Mouse (Mus musculus) adrenal gland, postnatal 25 days (tissue): ENCODE results near the gene Rbm26. TPM values are rescaled to one million over a fixed set of nuclear protein-coding genes. Genes with fewer than 3 reads are reported as not detected.

ENCODE experiments used
- DNase-seq: peaks from one replicate; pipeline ENCODE4 v3.0.0; 2021; ENCODE audit warnings: mixed read lengths
- total RNA-seq: library from RNA; stranded (reverse); gene quantifications from 2 replicates; pipeline ENCODE4 v1.2.3, GENCODE M21; 2021

Gene Rbm26
- total RNA-seq, 1 experiment from 2014 or later, result 49.8 TPM

DNA sequence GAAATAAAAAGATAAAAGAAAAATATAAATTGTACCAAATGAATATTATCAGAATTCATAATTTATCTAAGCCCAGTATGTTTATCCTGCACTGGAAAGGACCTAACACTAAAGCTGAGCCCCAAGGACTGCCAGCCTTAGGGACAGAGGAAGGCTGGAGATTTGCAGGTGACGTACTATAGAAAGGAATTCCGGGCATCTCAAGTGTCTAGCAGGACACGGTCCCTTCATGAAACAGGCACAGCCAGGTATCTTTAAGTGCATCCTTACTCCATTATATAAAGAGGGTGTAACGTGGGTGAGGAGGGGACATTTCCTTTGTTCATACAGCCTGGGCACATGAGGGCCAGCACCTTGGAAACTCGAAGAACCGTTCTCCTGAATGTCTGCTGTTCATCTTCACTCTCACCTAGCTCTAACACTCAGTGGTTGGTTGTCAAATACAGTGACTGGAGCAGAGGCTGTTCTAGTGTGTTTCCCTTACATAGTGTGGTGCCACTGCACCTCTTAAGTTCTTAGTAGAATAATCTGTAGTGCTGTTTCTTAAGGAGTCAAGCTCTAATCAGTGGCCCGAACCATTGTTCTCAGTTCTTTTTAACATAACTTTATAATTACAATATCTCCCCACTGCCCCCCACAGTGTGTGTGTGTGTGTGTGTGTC, 91.7 kb downstream of the Rbm26 start:
- no peak for DNase-seq

GRCm38 (mm10) chr14:105084757-105085330, 92.3 kb downstream of the Rbm26 start:
- no peak for DNase-seq

DNA sequence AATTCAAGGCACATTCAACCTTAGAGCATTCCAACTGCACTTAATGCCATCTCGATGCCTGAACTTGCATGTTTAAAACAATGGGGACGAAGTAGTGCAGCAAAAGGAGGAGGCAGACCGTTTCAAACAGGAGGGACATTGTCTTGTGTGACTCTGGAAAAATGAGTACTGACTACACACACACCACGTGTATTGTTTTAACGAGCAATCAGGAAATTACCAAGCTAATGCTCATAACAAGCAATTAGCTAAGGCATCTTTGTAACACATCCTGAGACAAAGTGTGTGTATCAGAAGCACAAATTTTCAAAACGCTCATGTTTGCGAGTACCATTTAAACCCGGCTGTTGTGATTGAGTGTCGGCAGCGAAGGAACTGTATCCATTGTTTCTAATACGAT, 93.0 kb downstream of the Rbm26 start:
- DNase-seq, result no peak

- peak; percentile 32 for DNase-seq
Measured at GRCm38 (mm10) chr14:105074776-105075175, 102.4 kb downstream of the Rbm26 start.

DNA sequence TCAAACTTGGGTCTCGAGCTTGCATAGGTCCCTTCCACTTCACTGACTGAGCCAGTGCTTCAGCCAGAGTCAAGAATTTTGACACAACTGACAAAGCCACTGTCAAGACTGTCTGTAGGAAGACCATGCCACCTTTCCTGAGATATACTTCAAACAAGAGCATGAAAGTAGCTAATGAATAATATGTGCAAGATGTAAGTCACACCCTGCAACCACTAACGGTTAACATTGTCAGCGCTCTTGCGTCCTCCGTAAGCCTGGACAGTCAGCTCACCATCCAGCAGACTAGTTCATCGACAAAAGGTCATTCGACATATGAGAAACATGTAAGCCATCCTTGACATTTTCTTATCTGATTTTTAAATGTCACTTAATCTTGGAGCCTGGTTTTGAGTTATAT, 102.8 kb downstream of the Rbm26 start:
- no peak for DNase-seq

DNA sequence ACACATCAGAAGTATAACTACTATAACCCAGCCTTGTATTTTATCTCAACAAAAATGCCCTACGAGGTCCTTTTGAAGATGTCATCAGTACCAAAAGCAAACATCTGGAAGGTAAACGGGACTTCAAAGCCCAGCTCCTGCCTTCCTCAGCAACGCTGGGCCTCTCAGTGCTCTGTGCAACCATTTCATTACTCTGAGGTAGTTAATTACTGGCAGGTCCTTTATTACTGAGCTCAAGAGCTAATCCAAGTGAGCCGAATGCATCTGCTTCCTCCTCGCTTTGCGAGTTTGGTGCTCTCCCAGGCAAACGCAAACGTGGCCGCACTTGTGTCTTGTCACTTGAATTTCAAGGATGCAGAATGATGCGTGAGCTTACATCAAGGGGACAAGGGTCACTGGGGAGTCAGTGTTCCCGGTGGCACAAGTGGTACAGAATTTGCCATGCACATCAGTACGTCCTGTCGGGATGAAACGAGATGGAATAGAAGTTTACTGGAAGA, 106.1 kb downstream of the Rbm26 start:
- no peak for DNase-seq

DNA sequence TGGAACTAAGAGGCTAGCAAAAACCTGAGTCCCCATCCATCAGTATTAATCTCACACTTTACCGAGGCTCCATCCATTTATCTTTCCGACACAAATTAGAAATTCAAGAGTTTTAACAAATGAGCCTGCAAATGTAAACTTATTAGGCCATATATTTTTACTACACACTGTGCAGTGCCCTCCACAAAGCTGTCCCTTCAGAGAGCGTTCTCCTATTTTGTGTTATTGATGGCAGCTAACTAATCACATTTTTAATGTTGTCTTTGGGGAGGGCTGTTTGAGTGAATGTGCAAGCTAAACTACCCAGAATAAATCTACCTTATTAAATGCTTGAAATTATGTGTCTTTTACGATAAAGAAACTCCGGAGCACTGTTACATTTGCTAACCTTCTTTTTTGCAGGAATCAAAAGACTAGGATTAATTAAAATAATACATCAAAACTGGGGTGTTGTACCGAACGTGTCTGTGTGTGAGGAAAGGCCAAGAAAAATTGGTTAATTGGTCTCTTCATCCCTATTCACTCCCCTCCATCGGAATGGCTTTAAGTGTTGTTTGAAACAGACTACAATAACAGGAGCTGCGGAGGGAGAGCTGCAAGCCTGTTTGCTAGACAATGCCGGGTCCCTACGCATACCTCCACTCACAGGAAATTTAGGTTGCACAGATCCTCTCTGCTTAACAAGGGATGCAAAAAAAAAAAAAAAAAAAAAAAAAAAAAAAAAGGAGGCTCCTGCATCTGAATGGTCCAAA, 106.7 kb downstream of the Rbm26 start:
- DNase-seq, result no peak

- DNase-seq, result no peak
Measured at GRCm38 (mm10) chr14:105068060-105068459, 109.1 kb downstream of the Rbm26 start.

DNA sequence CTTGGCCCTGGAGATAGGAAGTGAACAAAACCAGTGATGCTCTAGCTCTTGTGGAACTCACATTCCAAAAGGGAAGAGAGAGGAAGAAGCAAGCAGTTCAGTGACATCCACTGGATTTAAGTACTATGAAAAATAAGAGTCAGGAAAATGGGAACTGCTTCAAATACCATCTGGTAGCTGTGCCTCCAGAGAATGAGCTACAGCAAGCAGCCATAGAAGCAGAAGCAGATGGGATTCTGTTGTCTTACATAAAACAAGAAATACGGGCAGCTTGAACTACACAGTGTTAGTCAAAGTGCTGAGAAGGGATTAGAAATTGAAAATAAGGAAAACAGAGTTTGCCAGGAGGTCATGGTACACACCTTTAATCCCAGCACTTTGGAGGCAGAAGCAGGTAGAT, 112.9 kb downstream of the Rbm26 start:
- DNase-seq, result no peak

DNA sequence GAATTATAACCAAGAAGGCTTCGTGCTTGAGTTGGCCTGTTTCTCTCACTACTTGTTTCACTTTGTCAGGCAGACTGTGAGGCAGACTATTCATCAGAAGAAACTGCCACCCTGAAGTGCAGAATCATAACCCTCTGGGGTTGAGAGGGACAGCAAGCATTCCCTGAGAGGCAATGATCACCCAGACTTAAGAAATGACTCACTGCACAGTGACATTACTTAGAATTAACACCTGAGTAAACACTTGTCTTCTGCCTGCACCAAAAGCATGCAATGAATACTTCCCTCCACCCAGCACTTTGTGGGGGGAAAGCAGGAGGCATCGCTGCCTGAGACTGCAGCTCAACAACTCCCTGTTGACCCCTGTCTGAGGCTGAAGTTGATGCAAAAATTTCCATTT, 115.9 kb downstream of the Rbm26 start:
- no peak for DNase-seq

DNA sequence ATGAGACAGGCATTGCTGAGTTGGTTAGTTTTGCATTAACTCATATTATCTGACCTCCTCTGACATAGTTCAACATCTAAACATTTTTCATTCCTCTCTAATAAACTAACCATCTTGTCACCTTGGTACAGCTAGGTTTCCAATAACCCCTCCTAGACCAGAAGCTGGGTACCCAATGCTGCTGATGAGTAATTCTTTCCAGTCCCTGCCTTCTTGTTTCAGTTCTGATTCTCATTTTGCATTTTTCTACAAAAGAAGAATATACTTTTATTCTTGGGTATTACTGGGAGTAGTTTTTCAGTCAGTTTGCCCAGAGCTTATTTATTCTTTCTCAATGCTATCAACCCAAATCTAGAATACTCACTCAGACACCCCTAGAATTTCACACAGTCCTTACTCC, 119.2 kb downstream of the Rbm26 start:
- no peak for DNase-seq

Other genes starting within 250 kb of the Rbm26 start
- 42.3 and 44.8 TPM in 2 replicates for gene Ndfip2, start 81.2 kb upstream of the Rbm26 start, total RNA-seq